Mouse (Mus musculus): Measurements from ENCODE around the gene Mrps31.

The Mrps31 gene
- long read RNA-seq, experiment 1, transcript Mrps31-201 (7 exons, 1,515 nt): major isoform, 28 of 38 reads
- long read RNA-seq, experiment 1, partial matches to known transcripts: 2 of 38 reads
- long read RNA-seq, experiment 1, other reads (novel, unspliced or antisense): 7 of 38 reads
- long read RNA-seq, experiment 2, transcript Mrps31-201 (7 exons, 1,515 nt): major isoform, 52 of 62 reads
- long read RNA-seq, experiment 2, partial matches to known transcripts: 6 of 62 reads
- long read RNA-seq, experiment 2, other reads (novel, unspliced or antisense): 3 of 62 reads

- intact Hi-C loops (cut with DNase I): no loop called here
Observed at GRCm38 (mm10) chr8:22411282-22411702, at the start of gene Mrps31. Gene Mrps31, plus strand, starts transcription at chr8:22411361.

DNA sequence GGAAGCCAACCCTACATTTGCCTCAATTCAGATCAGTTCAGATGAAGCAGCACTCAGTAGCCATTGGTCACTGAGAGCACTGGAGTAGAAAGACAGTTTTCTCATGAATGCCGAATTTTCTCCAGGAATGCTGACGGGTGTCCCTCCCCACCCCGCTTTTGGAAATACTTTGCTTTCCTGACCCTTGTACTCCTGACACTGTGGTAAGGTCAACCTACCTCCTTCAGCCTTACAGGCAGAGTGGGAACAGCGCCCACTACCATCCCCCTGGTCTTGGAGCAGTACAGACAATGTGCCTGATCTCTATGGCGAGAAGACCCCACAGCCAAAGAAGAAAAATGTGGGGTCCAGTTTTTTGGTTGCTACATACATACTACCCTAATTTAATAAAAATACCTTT lies 34.9 kb upstream of the Mrps31 start:
- intact Hi-C loops (cut with DNase I): loop anchor here (5.0 kb wide), 1 partner anchor 184 kb away; the partner anchor contains the start of gene Vps36

GRCm38 (mm10) chr8:22376903-22377302 lies 34.3 kb upstream of the Mrps31 start:
- intact Hi-C loops (cut with DNase I): loop anchor here (5.0 kb wide), 1 partner anchor 185 kb away; the partner anchor contains the start of gene Vps36

DNA sequence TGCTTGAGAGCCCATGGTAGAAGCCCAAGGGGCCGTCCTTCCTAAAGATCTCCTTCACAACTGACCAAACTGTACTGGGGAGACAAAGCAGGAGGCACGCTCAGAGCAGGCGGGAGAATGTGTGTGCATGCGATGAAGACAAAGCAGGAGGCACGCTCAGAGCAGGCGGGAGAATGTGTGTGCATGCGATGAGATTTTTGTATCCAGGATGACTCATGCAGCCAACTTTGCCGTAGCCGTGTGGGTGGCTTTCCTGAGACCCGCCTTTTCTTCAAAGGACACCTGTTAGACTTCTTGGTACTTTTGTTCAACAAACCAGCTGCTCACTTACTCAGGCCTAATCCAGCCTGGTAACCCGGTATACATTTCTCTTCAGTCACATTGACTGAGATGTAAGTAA lies 30.2 kb upstream of the Mrps31 start:
- intact Hi-C loops (cut with DNase I): no loop called here

GRCm38 (mm10) chr8:22382824-22383595 lies 28.2 kb upstream of the Mrps31 start:
- intact Hi-C loops (cut with DNase I): no loop called here

GRCm38 (mm10) chr8:22385158-22385557 lies 26.0 kb upstream of the Mrps31 start:
- intact Hi-C loops (cut with DNase I): no loop called here

DNA sequence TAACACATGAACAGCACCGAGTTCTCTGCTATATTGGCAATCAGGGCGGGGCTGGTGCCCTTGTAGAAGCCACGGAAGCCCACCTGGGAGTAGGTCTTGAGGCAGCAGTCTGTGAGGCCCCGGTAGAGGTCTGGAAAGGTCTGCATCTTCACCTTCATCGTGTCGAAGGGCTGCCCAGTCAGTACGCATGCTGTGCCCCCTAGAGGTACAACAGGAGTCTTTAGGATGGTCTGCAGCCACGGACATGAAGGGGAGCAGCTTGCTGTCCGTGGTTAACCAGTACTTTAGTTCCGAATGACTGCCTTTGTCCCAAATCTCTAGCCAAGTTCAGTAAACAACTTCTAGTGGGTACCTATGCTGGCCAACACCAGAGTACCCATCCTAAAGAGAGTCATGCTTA lies 21.3 kb upstream of the Mrps31 start:
- intact Hi-C loops (cut with DNase I): no loop called here

DNA sequence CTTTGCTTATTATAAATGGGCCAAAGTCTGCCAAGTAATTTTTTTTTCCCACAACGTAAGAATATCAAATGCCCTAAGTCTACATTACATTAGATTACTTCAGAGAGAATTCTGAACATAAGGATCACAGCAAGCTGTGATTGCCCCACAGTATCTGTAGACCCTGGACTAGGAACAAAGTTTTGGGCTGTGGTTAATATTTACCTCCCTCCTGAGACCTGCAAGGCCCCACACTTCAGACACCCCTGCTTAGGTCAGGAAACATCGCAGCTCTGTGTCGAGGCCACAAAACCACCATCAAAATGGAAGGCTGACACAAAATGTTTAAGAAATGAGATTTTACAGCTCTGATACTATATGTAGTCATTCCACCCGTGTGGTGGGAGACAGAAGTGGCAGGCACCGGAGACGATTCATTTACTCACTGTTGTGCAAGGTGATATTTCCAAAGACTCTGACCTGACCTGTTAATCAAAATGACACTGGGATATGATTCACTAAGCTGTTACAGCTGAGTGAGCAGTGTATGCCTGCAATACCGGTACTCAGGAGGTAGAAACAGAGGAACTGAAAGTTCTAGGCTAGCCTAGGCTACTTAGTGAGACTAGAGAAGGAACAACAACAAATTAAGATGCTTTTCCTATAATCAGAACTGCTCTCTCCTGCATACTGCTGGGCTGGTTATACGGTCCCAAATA lies 20.2 kb upstream of the Mrps31 start:
- intact Hi-C loops (cut with DNase I): no loop called here

DNA sequence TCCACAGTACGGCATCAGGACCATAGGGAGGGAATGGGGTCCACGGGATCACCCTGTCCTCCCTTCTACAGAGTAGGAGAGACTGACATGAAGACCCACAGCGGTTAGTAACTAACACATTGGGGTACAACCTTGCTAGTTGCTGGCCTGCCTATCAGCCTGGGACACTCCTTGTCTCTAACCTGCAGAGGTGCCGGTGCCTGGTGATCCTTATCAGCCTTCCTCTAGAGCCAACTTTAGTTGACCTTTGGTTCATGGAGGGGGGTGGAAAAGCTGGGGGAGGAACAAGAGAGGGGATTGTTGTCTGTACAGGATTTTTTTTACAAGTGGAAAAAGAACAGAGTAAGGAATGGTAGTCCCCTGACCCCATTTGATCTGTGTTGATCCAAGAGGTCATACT lies 16.7 kb upstream of the Mrps31 start:
- intact Hi-C loops (cut with DNase I): no loop called here

GRCm38 (mm10) chr8:22395256-22395655 lies 15.9 kb upstream of the Mrps31 start:
- intact Hi-C loops (cut with DNase I): no loop called here

- intact Hi-C loops (cut with DNase I): no loop called here
Observed at GRCm38 (mm10) chr8:22397811-22398141, 13.4 kb upstream of the Mrps31 start.

GRCm38 (mm10) chr8:22398142-22398951 lies 12.8 kb upstream of the Mrps31 start, which contains the start of gene Slc25a15:
Gene Slc25a15, minus strand, starts transcription at chr8:22398597.
- intact Hi-C loops (cut with DNase I): no loop called here

- intact Hi-C loops (cut with DNase I): no loop called here
Observed at GRCm38 (mm10) chr8:22399285-22399880, 11.8 kb upstream of the Mrps31 start.

DNA sequence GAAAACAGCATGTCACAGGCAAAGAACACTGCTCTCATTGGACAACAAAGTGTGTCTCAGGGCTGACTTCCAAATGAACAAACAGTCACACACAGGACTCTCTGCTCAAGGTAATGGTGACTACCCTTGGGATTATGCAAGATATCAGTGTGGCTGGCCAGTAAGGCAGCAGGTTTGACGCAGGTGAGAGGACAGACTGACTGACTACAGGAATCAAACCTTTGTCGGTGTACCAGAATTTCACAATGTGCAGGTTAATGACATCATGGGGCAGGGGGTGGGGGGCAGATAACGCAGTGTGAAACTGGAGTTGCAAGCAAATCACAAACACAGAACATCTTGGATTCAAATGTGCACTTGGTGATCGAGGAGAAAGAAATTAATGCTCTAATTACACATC lies 10.6 kb upstream of the Mrps31 start:
- intact Hi-C loops (cut with DNase I): no loop called here

- intact Hi-C loops (cut with DNase I): no loop called here
Observed at GRCm38 (mm10) chr8:22403235-22403634, 7.9 kb upstream of the Mrps31 start.

DNA sequence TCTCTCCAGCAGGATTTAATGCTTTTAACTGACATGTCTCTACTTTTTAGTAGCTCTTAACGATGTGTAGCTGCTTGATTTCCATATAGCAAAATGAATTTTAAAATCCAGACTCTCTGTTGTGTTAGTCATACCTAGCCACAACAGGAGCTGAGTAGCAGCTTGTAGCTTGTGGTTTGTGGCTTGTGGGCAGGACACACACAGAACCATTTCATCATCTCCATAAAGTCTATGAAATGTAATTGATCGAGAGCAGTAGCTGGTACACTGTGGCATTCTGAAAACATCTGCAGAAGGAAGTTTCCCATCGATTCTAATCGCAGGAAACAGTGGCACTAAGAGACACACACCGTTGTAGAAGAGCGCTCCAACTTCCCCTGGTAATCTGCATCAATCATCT lies 5.4 kb upstream of the Mrps31 start:
- intact Hi-C loops (cut with DNase I): no loop called here

DNA sequence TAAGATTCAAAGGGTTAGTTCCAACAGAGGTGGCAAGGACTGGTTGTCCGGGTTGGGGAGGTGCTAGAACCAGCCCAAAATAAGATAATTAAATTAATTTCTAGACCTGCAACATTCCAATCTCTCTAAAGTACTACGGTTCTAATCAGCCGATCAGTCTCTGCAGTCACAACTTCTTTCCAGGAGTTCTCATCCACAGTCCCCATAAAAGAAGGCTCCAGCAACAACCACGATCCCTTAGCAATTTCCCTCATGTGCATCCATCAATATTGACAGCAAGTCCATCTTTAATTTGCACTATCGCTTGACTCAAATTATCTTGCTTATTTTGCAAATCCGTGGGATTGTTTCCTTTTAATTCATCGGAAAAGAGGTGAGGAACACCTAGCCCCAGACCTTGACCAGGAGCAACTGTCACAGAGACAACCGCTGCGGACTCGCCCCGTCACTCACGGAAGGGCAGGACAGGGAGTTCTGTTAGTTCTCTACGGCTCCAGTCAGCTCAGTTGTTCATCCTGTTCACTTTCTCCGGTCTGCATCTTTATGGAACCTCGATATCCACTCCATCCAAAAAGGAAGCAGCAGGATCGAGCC lies 376 bp upstream of the Mrps31 start:
- intact Hi-C loops (cut with DNase I): no loop called here

DNA sequence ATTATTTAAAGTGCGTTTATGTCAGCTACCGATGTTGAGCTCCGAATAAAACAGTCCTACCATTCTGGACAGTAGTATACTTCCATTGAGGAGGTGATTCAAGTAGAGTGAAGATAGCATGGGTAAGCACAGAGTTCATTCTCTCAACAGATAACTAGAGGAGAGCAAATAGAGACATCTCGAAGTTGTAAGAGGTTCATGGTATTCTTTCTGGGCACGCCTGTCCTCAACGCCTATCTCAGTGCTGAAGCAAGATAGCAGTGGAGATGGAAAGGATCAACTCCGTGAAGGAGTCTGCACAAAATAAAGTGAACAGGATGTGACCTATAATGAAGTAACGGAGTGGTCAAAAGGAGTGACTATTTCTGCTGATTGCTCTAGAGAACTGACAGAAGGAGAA lies 810 bp downstream of the Mrps31 start:
- intact Hi-C loops (cut with DNase I): no loop called here

All from adrenal gland (tissue).